Mouse (Mus musculus) embryo, embryonic 10 days (tissue): ENCODE results near the gene Prss16.
A peak's percentile ranks its signal among the peaks of the same experiment; 100 is the strongest.

Experiments used
- DNase-seq: peaks from one replicate; pipeline ENCODE4 v3.0.0-alpha.2; 2015; ENCODE audit warnings: low spot score

The Prss16 gene

GRCm38 (mm10) chr13:22036149-22036956 lies 26.8 kb upstream of the Prss16 start:
- DNase-seq = peak; percentile 72

- DNase-seq = peak; percentile 95
These were observed 26.0 kb upstream of the Prss16 start, which contains the start of the genes Hist1h2ah and Hist1h2bk for GRCm38 (mm10) chr13:22035267-22036148. TSS of gene Hist1h2ah (minus strand) at chr13:22035568. TSS of gene Hist1h2bk (plus strand) at chr13:22035870.

- peak; percentile 58 for DNase-seq
These were observed 25.1 kb upstream of the Prss16 start for GRCm38 (mm10) chr13:22034443-22035266.

GRCm38 (mm10) chr13:22033741-22034442 lies 24.4 kb upstream of the Prss16 start:
- DNase-seq = peak; percentile 32

GRCm38 (mm10) chr13:22030493-22030892 lies 21.0 kb upstream of the Prss16 start:
- DNase-seq = peak; percentile 59

- DNase-seq = peak; percentile 60
These were observed 20.4 kb upstream of the Prss16 start for GRCm38 (mm10) chr13:22029928-22030327.

GRCm38 (mm10) chr13:22028673-22029460 lies 19.3 kb upstream of the Prss16 start:
- peak; percentile 97 for DNase-seq

GRCm38 (mm10) chr13:22026058-22027031 lies 16.8 kb upstream of the Prss16 start:
- peak; percentile 91 for DNase-seq

GRCm38 (mm10) chr13:22022241-22022640 lies 12.7 kb upstream of the Prss16 start:
- peak; percentile 88 for DNase-seq

- peak; percentile 54 for DNase-seq
These were observed 12.0 kb upstream of the Prss16 start for GRCm38 (mm10) chr13:22021581-22021980.

- peak; percentile 78 for DNase-seq
These were observed 11.4 kb upstream of the Prss16 start for GRCm38 (mm10) chr13:22020901-22021339.

GRCm38 (mm10) chr13:22019934-22020835 lies 10.6 kb upstream of the Prss16 start:
- DNase-seq = peak; percentile 36

GRCm38 (mm10) chr13:22015479-22016450 lies 6.2 kb upstream of the Prss16 start:
- peak; percentile 79 for DNase-seq

GRCm38 (mm10) chr13:22014411-22014845 lies 4.9 kb upstream of the Prss16 start:
- peak; percentile 27 for DNase-seq

GRCm38 (mm10) chr13:22013716-22014115 lies 4.2 kb upstream of the Prss16 start:
- DNase-seq = no peak

GRCm38 (mm10) chr13:22008707-22009106 lies 835 bp downstream of the Prss16 start:
- DNase-seq = no peak

GRCm38 (mm10) chr13:22007872-22008271 lies 1.7 kb downstream of the Prss16 start:
- no peak for DNase-seq
